Mouse (Mus musculus) layer of hippocampus, adult 9-10 months (tissue): Measurements from ENCODE around the gene Akap2.
"Not testable (repeated sequence)": the region's sequence is repeated elsewhere in the genome, so short reads cannot be mapped to it uniquely, and the experiment has no call there.

ENCODE experiments used
- DNase-seq: peaks from one replicate; pipeline ENCODE4 v3.0.0; 2022; ENCODE audit warnings: low spot score

The Akap2 gene

GRCm38 (mm10) chr4:57867454-57867853 lies 150.0 kb downstream of the Akap2 start:
- DNase-seq: no peak

GRCm38 (mm10) chr4:57879137-57879536 lies 161.7 kb downstream of the Akap2 start:
- no peak for DNase-seq

DNA sequence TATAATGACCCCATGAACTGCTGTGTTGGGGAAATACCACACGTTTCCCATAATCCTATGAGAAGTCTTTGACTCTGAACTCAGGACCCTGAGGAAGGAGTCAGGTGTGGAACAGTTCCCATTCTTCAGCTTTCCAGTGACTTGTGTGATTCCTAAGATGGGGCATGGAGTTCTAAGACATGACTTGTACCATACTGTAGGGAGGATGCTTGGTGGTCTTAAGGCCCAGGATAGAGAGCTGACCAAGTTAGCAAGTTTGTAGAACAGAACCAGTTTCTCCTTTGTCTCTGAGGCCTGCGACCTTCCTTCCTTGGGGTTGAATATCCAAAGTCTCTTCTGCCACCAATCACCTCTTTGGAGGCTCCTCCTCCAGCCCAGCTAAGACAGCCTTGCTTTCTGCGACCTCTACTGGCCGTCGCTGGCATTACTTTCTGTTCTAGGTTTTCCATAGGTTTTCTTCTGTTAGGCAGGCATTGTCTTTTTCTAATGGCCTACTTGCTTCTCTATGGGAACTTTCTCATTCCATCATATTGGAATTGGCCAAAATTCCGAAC lies 162.4 kb downstream of the Akap2 start:
- peak; percentile 63 for DNase-seq

- no peak for DNase-seq
Observed at GRCm38 (mm10) chr4:57883520-57884421, 166.3 kb downstream of the Akap2 start.

- no peak for DNase-seq
Observed at GRCm38 (mm10) chr4:57884511-57884910, 167.1 kb downstream of the Akap2 start.

DNA sequence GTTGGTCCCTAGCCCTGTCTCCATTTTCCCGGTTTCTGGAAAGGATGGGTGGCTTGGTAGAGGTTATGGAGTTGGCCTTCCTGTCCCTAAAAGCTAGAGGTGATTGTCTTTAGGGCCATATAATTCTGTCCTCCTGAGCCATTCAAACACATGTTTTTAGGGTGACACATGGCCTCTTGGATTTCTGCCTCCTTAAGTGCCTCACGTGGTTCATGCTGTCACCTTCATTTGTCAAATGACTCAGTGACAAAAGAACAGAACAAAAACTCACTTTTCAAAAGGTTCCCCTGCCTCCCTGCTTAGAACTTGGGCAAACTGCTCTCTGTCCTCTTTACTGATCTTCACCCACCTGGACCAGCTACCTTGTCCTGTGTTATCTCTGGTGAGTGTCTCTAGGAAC lies 167.7 kb downstream of the Akap2 start:
- no peak for DNase-seq

DNA sequence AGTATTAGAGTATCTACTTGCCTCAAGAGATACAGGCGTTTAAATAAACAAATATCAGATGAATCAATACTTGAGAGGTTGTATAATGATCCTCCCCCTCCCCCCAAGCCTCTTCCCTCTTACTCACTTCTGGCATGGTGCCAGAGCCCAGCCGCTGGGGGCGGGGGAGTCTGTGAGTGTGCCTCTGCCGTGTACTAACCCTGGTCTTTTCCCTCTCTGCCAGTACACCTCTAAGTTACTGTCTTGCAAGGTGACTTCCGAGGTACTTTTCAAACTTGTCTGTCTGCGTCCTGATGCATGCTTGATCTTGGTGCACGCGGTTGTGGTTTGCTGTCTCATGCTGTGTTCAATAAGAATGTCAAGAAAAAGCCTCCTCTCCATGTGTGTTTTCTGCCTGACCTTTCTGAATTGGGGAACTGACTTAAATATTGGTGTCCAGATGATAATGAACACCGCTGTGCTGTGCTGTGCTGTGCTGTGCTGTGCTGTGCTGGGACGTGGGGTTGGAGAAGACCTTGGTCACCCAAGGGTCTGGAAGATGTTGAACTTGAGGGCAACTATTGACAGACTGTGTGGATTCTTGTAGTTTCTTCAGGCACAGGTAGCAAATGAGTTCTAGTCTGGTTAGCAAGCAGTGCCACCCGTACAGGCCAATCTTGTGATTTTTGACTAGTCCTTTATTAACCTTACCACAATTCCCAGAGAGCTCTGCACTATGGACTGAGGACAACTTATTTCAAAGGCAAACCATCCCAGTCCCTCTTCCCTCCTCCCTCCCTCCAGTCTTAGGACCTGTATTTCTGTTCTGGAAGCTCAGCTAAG lies 168.8 kb downstream of the Akap2 start:
- no peak for DNase-seq

DNA sequence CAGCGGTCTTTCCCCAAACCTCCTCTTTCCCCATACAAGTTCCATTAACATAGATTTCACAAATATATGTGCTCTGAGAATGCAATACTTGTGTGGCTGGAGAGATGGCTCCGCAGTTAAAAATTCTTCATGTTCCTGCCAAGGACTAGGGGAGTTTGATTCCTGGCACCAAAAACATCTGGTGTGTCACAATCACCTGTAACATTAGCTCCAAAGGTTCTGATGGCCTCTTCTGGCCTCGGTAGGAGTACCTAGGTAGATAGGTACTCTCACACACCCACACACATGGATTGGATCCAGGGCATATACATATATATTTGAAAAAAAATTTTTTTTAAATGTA lies 169.4 kb downstream of the Akap2 start:
- no peak for DNase-seq

GRCm38 (mm10) chr4:57888246-57888645 lies 170.8 kb downstream of the Akap2 start:
- DNase-seq: no peak

DNA sequence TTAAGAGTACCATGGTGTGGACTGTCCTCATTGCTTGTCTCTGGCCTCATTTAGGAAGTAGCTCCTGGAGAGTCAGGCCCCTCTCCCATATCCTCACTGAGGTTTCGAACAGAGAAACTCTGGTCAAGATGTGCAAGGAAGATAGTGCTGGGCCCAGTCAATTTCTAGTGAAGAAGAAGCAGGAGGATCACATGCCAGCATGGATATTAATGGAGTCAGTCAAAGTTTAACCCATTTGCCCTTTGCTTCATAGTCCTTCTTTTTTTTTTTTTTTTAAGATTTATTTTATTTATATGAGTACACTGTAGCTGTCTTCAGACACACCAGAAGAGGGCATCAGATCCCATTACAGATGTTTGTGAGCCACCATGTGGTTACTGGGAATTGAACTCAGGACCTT lies 171.5 kb downstream of the Akap2 start:
- not testable (repeated sequence) for DNase-seq

DNA sequence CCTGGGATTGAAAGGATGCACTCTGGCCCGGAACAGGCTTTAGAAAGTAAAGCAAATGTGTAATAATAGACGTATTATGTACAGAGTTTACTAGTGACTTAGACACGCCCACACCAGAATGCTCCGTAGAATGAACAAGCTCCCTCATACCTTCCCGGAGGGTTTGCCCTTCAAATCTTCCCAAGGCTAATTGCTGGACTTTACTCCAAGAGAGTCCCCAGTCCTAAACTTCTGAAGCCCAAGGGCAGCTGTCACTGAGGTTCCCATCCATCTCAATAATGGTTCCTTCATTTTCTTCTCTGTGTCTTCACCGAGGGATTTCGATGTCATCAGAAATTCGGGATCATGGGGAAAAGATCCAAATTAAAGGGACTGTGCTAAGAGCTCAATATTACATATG lies 172.3 kb downstream of the Akap2 start:
- no peak for DNase-seq

GRCm38 (mm10) chr4:57892001-57892586 lies 174.6 kb downstream of the Akap2 start:
- DNase-seq: no peak

GRCm38 (mm10) chr4:57895140-57895539 lies 177.7 kb downstream of the Akap2 start:
- DNase-seq: no peak

- DNase-seq: no peak
Observed at GRCm38 (mm10) chr4:57895902-57896301, 178.4 kb downstream of the Akap2 start.

- DNase-seq: no peak
Observed at GRCm38 (mm10) chr4:57896631-57897030, 179.2 kb downstream of the Akap2 start.

- no peak for DNase-seq
Observed at GRCm38 (mm10) chr4:57901210-57901609, 183.8 kb downstream of the Akap2 start.

DNA sequence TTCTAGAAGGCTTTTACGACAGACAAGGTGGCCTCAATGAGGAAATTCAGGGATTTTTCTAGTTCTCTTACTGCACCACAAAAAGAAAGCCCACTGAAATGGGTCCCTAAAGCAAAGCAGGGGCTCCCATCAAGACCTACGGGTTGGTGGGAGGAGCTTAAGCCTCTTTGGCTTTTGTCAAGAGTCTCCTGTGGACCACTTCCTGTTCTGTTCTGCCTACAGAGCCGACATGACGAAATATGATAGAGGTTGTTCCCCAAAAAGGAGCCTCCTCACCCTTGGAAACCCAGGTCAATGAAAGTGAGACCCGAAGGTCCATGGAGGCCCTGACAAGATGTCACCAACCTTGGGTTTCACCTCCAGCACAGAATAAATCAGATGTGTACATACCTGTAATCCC lies 185.2 kb downstream of the Akap2 start:
- DNase-seq: no peak

DNA sequence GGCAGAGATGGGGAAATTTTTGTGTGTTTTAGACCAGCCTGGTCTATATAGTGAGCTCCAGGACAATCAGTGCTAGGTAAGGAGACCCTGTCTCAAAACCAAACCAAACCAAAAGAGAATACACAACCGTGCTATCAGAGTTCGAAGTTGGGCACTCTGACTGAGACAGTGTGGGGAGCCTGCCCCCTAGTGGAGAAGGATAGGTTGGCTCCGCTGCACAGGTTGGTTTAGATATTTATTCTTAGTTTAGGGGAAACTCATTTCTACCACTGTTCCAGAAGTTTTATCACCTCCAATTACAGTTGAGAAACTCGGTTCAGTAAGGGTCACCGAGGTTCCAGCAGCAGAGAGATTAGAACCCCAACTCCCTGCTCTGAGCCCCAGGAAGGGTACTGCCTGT lies 186.8 kb downstream of the Akap2 start:
- no peak for DNase-seq

DNA sequence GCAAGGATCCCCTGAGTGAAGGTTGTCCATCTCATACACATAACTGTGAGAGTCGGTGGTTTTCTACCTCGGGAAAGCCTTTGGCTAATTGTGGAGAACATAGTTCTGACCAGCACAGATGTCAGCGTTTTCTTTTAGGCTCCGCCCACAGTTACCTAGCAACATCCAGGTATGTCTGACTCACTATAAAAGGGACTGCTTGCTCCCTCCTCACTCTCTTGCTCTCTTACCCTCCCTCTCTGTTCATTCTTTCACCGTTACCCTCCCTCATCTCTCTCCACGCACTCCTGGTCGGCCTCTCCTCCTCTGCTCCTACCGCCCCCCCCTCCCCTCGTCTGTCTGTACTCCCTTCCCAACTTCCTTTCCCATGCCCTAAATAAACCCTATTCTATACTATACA lies 187.2 kb downstream of the Akap2 start:
- DNase-seq: no peak

DNA sequence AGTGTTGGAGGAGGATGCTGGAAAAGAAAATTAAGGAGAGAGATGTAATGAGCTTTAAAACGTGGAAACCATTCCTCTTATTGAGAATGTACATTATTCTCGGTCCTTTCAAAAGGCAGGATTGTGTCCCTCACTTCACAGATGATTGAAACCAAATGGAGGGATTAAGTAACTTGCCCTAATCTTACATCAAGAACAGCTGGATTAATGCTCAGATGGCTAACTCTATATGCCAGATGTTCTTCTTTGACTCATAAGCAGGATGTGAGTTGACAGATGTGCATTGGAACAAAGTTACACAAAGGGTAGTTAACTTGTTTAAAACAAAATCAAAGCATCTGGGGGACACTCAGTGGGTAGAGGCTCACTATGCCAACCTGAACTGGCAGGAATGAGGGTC lies 189.3 kb downstream of the Akap2 start:
- no peak for DNase-seq

DNA sequence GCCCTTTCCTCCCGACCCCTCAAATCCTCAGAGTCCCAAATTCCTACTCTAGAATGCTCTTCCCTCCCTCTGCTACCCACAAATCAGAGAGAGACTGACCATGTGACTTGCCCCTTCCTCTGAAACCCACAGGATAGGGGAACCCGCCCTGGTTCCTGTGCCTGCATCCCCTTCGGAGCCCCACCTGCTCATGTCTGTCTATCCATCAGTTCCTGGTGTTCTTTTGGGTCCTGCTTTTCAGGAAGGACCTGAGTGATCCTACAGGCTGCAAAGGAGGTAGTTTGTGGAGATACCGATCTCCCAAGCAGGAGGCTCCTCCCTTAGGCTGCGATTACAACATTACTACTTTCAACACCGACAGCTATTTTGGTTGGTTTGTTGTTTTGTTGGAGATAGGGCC lies 191.4 kb downstream of the Akap2 start:
- no peak for DNase-seq

DNA sequence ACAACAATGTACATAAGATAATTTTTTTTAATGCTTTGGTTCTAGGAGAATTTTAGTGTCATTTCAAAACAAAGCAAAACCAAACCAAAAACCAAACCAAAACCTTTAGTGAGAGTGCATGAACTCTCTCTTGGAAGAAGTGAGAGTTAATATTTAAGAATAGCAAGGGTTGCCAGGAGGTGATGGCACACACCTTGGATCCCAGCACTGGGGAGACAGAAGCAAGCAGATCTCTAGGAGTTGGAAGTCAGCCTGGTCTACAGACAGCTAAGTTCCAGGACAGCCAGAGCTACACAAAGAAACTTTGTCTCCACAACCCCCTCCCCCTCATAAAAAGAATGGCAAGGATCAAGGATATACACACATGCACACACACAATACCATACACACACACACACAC lies 195.6 kb downstream of the Akap2 start:
- no peak for DNase-seq
